Mouse (Mus musculus): ENCODE measurements at regions not wholly inside any gene's neighbourhood (a gene's known extent, or its start where the extent isn't known, plus 50 kb on each side); places are given as distances from the start of the nearest gene placed in this dataset.
A peak's percentile ranks its signal among the peaks of the same experiment; 100 is the strongest.
"Not testable (repeated sequence)": the region's sequence is repeated elsewhere in the genome, so short reads cannot be mapped to it uniquely, and the experiment has no call there.

DNA sequence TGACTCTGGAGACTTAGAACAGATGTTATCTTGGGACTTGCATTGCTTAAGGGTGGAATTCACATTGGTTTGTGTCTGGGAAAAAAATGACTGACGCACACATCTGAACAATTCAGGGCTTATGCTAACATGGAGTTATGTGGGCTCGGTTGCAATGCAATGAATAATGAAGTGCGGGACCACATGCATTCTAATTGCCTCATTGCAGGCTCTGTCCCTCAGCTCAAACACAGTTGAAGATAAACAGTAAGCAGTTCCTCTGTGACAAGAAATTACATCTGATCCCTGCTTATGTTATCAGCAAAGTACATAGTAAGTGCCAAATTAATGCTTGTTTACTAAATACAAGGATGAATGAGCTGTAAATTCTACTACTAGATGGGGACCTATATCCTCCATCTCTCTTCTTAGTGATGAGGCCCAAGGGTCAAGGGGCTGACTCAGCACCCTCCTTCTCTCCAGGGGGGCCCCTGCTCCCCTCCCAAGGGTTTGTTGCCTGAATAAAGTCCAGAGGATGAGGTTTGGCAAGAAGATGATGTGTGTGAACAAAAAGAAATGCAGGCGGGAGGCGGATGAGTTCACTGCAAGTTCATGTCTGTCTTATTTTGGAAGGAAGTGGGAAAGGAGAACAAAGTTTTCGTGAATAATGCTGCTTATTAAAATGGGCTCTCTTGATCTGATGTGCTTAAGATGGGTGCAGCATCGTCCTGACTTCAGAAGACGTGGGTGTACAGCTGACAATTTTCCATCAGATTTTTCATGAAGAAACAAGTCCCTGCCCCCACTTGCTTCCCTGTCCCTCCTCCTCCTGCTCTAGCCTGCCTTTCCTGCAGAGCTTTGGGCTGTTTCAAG lies 533.1 kb downstream of the Shisa9 start:
- peak; percentile 28 for DNase-seq

GRCm38 (mm10) chr16:12518264-12518663 lies 534.4 kb downstream of the Shisa9 start:
- no peak for DNase-seq

DNA sequence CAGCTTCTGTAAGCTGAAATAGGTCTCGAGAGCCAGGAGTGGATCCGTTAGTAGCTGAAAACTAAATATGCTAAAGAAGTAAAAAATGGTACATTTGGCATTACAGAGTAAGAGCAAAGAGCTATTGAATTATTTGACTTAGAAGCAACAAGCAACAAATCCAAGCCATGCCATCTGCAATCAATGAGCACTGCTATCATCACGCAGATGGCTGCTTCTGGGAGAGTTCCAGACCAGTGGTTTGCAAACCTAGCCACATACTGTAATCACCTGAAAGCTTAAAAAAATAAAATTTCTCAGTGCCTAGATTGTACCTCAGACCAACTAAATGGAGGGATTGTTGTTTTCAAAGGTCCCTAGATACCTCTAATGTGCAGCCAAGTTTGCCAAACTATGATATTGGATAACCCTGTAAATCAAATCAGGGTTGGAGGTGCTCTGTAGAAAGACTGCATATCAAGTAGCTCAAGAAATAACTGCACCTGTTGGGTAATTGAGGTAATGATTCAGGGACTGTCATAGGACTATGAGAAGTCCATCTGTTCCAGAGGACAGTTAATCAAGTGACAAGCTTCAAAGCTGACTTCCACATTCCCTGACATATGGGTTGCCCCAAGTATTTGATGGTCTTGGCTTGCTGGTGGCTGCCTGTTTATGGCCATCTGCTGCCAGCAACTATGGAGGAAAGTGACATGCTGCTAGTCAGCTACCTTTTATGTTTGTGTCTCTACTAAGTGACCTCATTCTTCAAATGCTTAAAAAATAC lies 538.0 kb downstream of the Shisa9 start:
- no peak for DNase-seq

- DNase-seq: no peak
Observed at GRCm38 (mm10) chr16:12548462-12548861, 561.0 kb upstream of the Ercc4 start.

DNA sequence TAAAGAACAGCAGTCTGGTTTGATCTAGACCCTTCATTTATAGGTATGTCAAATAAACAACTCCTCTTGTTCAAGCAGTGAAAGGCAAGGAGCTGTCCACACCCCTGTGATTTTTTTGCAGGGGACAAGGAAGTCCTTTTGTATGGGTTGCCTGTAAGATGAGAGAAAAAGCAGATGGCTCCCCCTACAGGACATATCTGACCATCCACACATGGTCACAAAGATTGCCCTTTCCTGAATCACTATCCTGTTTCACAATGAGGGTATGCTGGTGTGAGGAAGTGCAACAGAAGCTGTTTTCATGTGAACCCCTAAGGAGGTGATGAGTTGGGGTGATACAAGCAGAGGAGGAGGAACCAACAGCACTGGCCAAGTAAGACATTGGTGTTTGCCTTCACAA lies 520.6 kb upstream of the Ercc4 start:
- DNase-seq: peak; percentile 8

DNA sequence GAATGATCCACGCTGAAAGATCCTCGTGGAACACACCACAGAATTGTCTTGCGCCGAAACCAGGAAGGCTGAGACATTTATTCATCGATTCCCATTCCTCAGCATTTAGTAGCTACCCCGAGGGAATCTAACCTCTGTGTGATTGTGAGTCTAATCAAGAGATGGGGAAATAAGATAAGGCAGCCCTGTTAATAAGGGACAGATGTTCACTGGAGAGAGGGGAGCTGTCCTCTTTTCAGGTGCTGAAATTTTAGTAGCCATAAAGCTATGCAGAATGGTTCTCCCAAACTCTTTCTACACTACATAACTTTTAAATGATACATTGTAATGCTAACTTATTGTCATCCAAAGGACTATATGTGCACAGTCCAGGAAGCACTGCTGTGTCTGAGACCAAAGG lies 501.2 kb upstream of the Ercc4 start:
- DNase-seq: no peak

- DNase-seq: no peak
Observed at GRCm38 (mm10) chr16:12611106-12611505, 498.4 kb upstream of the Ercc4 start.

DNA sequence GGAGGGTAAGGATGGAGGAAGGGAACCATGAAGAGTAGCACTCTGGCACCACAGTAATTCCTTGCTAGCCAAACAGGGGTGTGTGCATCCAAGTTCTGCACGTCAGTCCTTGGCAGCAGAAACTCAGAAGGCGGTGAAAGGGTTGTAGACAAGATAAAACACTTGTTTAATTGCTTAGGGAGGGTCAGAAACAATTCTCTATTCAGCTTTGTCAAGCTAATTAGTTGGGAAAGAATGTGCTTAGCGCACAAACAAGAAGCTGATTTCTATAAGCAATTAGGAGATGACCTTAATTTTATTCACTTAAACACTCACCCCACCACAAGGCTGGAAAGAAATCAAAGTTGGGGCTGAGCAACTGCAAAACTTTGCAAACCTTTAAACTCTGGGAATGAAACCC lies 491.7 kb upstream of the Ercc4 start:
- DNase-seq: no peak

- DNase-seq: no peak
Observed at GRCm38 (mm10) chr16:12632533-12632932, 477.0 kb upstream of the Ercc4 start.

DNA sequence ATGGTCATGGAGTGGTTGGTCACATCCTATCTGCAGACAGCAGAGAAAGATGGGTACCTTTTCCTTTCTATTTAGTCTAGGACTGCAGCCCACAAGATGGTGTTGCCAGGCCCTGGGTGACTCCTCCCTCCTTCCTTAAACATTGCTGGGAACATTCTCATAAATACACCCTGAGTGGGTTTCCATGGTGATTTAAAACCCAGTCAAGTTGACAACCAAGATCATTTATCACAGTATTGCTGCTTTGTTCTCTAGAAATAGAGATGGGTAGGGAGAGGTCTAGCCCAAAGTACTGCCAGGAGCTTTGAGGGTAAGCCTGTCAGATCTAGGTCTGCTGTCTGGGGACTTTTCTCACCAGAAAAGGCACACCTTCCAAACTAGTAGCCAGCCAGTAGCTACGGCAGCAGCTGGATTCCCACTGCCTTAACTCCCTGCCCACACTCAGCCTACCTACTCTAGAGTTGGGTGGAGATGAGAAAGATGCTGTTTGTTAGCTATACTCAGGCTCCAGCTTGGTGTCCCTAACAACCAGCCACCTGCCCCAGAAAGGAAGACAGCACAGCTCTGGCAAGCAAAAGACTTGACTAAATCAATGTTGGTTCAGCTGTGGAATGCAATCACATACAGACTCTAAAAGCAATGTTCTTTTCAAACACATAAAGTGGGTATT lies 470.4 kb upstream of the Ercc4 start:
- peak; percentile 22 for DNase-seq

DNA sequence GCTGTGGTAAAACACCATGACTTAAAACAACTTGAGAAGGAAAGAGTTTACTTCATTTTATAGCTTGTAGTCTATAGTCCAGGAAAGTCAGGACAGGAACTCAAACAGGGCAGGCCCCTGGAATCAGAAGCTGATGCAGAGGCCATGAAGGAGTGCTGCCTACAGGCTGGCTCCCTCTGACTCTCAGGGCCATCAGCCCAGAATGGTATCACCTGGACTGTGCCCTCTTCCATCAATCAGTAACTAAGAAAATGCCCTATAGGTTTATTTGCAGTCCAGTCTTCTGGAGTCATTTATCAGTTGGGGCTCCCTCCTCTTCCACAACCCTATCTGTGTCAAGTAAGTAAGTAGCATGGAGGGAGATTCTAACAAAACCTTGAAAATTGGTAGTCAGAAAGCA lies 466.4 kb upstream of the Ercc4 start:
- no peak for DNase-seq

DNA sequence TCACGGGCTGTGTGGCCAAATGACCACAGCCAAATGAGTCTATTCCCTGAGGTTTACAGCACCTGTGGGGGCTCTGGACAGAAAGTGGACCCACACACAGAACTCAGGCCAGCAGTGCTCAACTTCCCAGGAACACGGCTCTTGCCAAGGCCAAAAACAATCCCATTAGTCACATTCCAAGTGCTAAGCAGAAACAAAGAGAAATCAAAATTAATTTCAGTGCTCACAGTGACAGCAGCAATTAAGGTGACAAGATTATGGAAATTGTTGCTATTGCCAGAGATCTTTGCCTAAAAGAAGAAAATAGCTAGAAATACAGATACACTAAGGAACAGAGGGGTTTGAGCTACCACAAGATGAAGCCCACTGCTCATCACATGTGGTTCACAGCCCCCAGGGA lies 464.9 kb upstream of the Ercc4 start:
- DNase-seq: no peak

DNA sequence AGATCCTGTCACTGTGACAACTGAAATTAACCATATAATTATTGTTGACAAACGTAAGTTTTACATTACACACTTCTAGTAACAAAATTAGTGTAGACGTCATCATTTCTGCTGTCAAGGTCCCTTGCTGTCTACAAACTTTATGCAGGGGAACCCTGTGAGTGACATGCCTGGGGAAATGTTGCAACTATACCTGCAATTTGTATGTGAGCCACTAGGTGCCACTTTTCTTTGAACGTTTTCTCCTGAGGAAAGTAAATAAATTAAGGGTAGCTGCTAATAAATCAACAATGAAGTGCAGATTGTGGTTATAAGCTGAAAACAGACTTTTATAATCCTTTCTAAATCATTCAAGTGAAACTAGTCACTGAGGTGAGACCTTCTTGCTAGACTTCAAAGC lies 457.3 kb upstream of the Ercc4 start:
- no peak for DNase-seq

GRCm38 (mm10) chr16:12673656-12674055 lies 435.8 kb upstream of the Ercc4 start:
- DNase-seq: not testable (repeated sequence)

GRCm38 (mm10) chr16:12681474-12681873 lies 428.0 kb upstream of the Ercc4 start:
- DNase-seq: peak; percentile 6

DNA sequence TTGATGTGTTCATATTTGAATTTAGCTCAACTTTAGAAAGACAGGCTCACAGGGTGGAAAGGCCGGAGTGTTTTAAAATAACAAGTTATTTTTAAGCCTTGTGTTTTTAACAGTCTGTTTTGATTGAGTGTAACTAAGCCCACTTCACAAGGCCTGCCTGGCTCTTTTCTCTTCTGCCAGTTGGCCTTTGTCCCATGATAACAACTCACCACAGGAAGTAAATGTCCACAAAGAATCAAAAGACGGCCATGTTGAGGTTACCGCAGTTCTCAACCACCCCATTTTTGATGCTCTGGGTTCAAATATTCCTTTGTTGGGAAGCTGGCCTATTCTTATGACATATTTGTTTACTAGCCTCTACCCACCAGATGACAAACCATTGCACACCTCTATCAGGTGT lies 423.7 kb upstream of the Ercc4 start:
- DNase-seq: no peak

DNA sequence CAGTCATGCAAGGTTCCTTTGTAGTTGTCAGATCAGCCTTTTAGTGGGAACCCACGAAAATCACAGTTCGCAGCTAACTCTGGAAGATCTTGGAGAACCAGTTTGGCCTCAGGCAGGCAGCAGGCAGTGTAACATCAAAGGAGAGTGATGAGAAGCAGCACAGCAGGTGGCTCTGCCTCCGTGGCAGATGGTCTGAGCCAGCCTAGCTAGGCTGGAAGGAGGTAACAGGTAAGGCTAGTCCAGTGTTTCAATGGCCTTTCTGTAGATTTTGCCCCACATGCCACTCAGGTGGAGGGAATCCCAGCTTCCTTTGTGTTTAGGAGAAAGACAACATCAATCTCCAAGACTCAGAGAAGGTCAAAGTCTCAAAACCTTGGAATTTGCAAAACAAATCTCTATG lies 417.7 kb upstream of the Ercc4 start:
- DNase-seq: no peak

DNA sequence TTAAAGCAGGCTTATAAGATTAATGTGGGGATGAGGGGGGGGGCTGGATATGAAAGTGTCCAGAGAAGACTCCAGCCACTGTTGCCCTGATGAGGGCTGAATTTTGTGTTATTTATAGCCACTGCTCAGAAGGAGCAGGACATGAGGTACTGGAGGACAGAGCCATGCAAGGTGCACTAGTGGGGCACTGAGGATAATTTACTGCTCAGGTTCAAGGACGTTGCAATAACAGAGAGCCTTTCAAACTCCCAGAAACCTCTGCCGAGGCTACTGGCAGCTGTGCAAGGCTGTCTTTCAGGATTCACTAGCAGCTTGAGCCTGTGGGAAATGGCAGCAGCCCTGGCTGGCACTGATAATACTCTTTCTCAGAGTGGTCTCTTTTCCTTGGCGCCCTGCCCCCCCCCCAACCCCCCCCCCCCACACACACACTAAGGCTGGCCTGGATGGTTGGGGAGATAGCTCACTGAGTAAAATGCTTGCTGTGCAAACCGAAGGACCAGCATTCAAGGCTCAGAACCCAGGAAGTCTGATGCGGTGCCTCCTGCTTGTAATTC lies 416.7 kb upstream of the Ercc4 start:
- no peak for DNase-seq

DNA sequence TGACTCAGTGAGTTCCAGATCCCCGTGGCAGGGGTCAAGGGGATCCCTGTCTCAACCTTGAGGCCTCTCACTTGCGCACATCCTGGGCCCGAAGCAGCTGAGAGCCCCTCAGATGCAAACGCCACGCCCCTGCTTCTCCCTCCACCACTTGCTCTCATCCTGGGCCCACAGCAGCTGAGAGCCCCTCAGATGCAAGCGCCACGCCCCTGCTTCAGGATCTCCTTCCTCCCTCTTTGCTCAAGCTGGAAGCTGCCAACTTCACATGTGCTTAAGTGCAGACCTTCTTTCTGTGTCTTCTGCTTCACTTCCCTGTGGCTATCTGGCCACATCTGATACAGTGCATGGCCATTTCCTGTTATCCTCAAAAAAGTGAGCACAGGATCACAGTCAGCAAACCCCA lies 416.1 kb upstream of the Ercc4 start:
- DNase-seq: no peak

GRCm38 (mm10) chr16:12694646-12695045 lies 414.8 kb upstream of the Ercc4 start:
- no peak for DNase-seq

DNA sequence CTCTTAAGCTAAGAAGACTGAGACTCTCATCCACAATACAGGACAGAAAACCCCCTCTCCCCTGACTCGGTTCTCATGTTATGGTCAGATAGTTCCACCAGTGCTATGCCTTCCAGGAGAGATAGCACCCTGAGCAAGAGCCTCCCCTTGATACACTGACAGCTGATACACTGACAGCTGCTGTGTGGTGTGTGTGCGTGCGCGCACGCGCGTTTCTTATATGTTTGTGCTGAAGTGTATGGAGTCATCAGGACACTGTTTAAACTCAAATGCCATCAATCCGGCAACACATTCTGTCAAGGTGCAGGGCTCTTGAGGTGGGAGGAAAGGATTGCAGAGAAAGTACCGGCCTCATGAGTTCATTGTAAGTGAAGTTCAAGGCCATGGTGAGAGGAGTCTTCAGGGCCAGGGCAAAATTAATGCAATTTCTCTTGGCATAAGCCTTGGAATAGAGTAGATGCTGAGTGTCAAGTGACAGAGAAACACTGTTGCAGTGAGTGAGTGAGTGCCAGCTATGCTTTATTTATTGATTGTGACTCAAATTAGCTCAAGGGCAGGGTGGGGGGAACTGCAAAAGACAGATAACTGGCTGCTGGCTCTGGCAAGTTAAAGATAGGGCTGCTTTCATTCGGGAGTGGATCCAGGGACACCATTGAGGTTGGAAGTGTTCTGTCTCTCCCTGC lies 412.4 kb upstream of the Ercc4 start:
- no peak for DNase-seq

DNA sequence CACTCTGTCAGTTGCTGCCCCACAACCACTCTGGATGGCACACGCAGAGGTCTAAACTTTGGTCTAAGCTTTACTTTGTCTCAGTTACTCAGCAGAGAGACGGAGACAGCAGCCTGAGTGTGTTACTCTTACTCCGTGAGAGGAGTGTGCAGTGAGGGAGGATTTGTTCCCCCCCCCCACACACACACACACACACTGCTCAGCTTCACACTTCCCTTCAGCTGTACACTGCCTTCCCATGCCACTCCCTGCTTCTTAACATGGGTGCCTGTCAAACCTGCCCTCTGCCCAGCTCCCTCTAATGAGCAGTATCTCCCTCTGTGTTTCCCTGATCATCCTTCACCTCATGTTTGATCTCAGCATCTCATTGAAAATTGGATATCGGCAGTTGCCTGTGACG lies 409.9 kb upstream of the Ercc4 start:
- DNase-seq: no peak

GRCm38 (mm10) chr16:12700088-12700487 lies 409.4 kb upstream of the Ercc4 start:
- no peak for DNase-seq

Measured in right cerebral cortex, adult 18-20 months (tissue).